Mouse (Mus musculus) lung, adult 18-20 months (tissue): ENCODE results near the gene Ager.
A peak's percentile ranks its signal among the peaks of the same experiment; 100 is the strongest.

ENCODE experiments used
- DNase-seq, 2 experiments: peaks; one replicate each; pipeline ENCODE4 v3.0.0; 2022; ENCODE audit warnings: mixed read lengths in 2 of 2

Gene Ager

DNA sequence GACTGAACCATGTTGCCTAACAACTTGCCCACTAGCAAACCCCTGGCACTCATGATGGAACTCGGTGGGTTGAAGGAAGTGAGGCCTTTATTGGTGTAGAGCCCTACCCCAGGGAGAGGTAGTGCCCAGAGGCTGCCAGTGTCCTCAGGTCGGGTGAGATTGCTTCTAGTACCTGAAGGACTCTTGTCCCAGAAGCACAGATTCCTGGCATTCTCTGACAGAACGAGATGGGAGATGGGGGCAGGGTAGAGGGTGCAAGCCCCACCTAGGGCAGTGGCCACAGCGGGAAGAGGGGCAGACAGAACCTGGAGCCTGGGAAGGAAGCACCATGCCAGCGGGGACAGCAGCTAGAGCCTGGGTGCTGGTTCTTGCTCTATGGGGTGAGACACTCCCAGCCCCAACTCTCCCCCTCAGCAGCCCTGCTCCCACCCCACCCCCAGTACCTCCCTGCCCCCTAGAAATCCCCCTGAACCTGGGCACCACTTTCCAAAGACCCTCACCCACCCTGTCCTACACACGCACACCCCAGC, at the start of gene Ager:
Ager (plus strand) TSS at position 297 of the 530 bp plus-strand sequence.
- DNase-seq, result peak; percentile 81 to 87

DNA sequence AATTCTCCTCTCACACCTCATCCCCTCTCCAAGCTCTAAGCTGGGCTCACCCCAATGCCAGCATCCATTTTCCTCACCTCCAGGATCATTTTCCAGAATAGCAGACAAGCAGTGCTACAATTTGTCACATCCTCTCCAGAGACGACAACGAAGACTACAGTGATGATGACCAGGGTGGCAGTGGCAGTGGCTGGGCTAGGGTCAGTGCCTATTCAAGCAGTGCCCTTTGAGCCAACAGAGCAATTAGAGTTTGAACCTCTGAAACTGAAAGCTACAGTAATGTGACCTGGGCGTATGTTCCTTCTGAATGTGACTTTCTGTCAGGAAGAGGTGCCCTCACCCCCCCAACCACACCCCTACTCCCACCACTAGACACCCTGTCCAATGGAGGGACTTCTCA, 48.5 kb upstream of the Ager start:
- DNase-seq, result no peak

DNA sequence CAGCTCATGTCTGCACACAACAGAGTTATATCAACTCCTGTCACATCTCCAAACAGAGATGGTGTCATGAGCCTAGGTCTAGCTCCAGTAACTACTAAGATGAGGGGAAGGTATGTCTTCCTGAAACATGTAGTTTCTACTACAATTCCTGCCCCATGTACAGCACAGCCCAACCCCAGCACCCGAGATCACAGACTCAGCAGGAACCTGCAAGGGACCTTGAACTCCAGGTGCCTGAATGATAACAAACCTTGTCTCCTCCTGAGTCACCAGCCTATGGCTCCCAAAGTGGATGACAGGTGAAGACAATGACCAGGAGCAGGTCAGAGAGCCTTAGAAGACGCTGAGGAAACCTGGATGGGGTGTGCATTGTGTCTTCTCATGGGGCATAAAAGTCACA, 47.8 kb upstream of the Ager start:
- no peak for DNase-seq

- peak; percentile 81 to 87 for DNase-seq
Observed at GRCm38 (mm10) chr17:34555483-34555882, 42.2 kb upstream of the Ager start.

- DNase-seq, result no peak
Observed at GRCm38 (mm10) chr17:34556406-34556805, 41.3 kb upstream of the Ager start.

- DNase-seq, result no peak
Observed at GRCm38 (mm10) chr17:34557411-34557810, 40.3 kb upstream of the Ager start.

- peak in 1 of 2 experiments; percentile 29 for DNase-seq
Observed at GRCm38 (mm10) chr17:34559116-34559515, 38.5 kb upstream of the Ager start.

DNA sequence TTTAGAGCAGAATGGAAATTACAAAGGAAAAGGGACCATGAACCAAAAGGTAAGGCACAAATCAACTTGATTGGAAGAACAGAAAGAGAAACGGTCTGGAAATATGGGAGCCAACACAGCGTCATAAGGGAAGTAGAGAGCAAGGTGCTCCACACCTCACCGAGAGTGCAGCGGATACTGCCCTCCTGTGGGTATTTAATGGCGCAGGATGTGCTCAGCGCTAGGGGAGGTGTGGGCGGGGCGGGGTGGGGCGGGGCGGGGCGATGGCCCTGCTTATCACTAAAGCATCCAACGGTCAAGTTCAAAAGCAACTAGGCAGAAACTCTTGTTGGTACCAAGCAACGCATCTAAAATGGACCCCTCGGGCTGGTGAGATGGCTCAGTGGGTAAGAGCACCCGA, 37.8 kb upstream of the Ager start:
- no peak for DNase-seq

DNA sequence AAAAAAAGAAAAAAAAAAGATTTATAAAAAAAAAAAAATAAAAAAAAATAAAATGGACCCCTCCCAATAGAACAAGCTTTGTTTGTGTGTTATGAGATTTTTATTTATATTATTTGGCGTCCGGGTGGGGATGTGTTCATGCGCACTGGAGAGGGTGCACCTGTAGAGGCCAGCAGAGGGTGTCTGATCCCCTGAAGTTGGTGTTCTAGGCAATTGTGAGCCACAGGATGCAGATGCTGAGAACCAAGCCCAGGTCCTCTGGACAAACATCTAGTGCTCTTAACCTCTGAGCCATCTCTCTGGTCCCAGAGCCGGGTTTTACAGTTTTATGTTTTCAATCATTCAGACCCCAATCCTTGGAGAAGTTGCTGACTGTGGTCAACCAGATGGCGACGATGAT, 37.2 kb upstream of the Ager start:
- no peak for DNase-seq

GRCm38 (mm10) chr17:34561200-34561599, 36.5 kb upstream of the Ager start:
- no peak for DNase-seq

DNA sequence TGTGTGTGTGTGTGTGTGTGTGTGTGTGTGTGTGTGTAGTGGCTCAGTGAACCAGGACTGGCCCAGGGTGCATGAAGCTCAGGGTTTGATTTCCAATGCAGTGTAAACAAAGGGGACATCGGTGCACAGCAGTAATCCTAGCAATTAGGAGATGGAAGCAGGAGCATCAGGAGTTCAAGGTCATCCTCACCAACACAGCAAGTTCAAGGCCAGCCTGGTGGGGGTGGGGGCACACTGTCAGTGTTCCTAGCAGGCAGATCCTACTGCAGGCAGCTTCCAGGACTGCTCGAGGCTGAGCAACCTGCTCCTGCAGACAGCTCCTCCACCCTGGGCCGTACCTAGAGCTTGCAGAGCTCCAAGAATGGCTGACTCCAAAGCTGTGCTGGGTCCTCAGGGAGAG, 35.1 kb upstream of the Ager start:
- DNase-seq, result no peak

DNA sequence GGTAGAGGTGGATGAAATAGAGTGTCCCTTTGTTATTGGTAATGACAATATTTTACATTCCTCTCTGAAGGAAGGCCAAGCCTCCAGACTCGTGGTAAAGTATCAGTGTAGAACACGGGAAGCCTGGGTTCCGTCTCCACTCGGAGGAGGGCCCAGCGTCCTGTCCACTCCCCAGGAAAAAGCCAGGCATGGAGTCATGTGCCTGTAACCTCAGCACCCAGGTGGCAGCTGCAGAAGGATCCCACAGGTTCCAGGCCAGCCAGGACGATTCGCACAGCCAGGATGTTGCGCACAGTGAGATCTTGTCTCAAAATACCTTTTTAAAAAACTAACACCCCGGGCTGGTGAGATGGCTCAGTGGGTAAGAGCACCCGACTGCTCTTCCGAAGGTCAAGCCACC, 34.3 kb upstream of the Ager start:
- DNase-seq, result no peak

GRCm38 (mm10) chr17:34564003-34564421, 33.6 kb upstream of the Ager start, which contains the start of gene Notch4:
Notch4 (plus strand) TSS chr17:34564268.
- peak; percentile 73 to 83 for DNase-seq

DNA sequence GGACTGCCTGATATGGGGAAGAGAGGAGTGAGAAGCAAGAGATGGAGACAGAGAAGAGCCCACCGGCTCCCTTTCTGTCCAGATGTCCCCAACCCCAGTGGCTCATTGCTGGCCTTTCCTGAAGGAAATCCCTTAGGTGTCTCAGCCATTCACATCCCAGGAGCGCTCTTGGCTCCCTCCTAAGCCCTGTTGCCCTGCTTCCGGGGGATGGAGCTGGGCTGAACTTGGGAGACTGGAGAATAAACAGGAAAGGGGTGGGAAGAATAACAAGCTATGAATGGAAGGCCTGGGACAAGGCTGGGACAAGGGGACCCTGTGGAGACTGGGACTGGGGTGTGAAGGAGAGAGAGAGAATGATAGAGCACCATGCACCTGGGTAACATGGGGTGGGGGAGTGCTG, 32.9 kb upstream of the Ager start:
- peak; percentile 73 to 82 for DNase-seq

DNA sequence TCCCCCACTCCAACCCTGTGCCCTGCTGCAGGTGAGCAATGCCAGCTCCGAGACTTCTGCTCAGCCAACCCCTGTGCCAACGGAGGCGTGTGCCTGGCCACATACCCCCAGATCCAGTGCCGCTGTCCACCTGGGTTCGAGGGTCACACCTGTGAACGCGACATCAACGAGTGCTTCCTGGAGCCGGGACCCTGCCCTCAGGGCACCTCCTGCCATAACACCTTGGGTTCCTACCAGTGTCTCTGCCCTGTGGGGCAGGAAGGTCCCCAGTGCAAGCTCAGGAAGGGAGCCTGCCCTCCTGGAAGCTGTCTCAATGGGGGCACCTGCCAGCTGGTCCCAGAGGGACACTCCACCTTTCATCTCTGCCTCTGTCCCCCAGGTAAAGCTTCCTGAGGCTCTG, 30.4 kb upstream of the Ager start:
- no peak for DNase-seq

DNA sequence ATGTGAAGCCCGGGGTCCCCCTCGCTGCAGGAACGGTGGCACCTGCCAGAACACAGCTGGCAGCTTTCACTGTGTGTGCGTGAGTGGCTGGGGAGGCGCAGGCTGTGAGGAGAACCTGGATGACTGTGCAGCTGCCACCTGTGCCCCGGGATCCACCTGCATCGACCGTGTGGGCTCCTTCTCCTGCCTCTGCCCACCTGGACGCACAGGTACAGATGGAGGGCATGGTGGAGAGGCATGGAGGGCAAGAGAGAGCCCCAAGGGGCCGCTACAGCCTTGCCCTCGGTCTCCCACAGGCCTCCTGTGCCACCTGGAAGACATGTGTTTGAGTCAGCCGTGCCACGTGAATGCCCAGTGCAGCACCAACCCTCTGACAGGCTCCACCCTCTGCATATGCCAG, 29.2 kb upstream of the Ager start:
- DNase-seq, result no peak

DNA sequence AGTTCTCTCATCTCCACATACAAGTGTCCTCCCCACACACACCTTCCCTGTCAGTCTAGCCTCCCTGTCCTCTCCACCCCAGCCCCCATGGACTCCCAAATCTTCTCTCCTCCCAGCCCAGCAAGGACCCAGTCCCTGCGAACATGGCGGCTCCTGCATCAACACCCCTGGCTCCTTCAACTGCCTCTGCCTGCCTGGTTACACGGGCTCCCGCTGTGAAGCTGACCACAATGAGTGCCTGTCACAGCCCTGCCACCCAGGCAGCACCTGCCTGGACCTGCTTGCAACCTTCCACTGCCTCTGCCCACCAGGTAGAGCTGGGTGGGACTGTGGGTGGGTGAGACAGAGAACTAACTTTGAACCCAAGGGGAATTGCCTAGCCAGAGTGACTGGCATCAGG, 27.7 kb upstream of the Ager start:
- no peak for DNase-seq

GRCm38 (mm10) chr17:34571875-34572274, 25.8 kb upstream of the Ager start:
- DNase-seq, result no peak

GRCm38 (mm10) chr17:34572361-34572760, 25.3 kb upstream of the Ager start:
- DNase-seq, result no peak

GRCm38 (mm10) chr17:34576577-34576976, 21.1 kb upstream of the Ager start:
- no peak for DNase-seq

DNA sequence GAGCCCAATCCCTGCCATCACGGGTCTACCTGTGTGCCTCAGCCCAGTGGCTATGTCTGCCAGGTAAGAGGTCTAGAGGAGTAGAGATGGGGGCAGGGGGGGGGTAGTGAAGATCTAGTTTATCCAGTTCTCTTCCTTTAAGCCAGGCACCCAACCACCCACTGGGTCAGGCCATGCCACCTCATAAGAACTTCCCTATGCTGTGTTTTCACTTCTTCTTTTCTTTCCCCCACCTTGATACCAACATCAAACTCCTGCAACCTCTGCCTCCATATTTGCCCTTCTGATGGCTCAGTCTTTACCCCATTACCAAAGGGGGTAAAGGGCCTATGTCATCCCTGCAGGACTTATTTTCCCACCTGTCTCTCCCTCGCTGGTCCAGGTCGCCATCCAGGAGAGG, 19.6 kb upstream of the Ager start:
- DNase-seq, result no peak

DNA sequence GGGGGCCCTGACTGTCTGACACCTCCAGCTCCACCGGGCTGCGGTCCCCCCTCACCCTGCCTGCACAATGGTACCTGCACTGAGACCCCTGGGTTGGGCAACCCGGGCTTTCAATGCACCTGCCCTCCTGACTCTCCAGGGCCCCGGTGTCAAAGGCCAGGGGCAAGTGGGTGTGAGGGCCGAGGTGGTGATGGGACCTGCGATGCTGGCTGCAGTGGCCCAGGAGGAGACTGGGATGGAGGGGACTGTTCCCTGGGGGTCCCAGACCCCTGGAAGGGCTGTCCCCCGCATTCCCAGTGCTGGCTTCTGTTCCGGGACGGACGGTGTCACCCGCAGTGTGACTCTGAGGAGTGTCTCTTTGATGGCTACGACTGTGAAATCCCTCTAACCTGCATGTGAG, 15.1 kb upstream of the Ager start:
- DNase-seq, result no peak

- no peak for DNase-seq
Observed at GRCm38 (mm10) chr17:34583397-34583796, 14.3 kb upstream of the Ager start.

DNA sequence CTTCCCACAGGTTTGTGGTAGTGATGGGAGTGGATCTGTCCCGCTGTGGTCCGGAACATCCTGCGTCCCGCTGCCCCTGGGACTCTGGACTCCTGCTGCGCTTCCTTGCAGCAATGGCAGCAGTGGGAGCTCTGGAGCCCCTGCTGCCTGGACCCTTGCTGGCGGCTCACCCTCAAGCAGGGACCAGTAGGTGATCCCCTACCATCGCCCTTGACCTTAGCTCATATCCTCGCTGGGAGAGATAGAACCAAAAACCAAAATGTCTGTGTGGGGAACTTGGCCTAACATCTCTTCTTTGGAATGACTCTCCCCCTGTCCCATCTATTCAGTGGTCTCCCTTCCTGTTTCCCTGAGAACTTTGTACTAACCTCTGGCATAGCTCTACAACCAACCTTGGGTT, 13.8 kb upstream of the Ager start:
- no peak for DNase-seq

GRCm38 (mm10) chr17:34585121-34585520, 12.5 kb upstream of the Ager start:
- DNase-seq, result no peak
